Mouse (Mus musculus): ENCODE results near the gene Cept1.
"Not testable (repeated sequence)": the region's sequence is repeated elsewhere in the genome, so short reads cannot be mapped to it uniquely, and the experiment has no call there.

The Cept1 gene

GRCm38 (mm10) chr3:106547171-106547923, at the start of gene Cept1, which contains the start of gene Dram2:
Cept1 (minus strand) TSS chr3:106547802.
Dram2 (plus strand) TSS chr3:106547798.
- in situ Hi-C loops (cut with MboI): no loop called here

GRCm38 (mm10) chr3:106593631-106594030, 46.0 kb upstream of the Cept1 start:
- in situ Hi-C loops (cut with MboI): not testable (repeated sequence)

GRCm38 (mm10) chr3:106579296-106579695, 31.7 kb upstream of the Cept1 start:
- in situ Hi-C loops (cut with MboI): no loop called here

GRCm38 (mm10) chr3:106573191-106573590, 25.6 kb upstream of the Cept1 start:
- in situ Hi-C loops (cut with MboI): no loop called here

- in situ Hi-C loops (cut with MboI): no loop called here
Measured at GRCm38 (mm10) chr3:106565876-106566275, 18.3 kb upstream of the Cept1 start.

GRCm38 (mm10) chr3:106558271-106558670, 10.7 kb upstream of the Cept1 start:
- in situ Hi-C loops (cut with MboI): no loop called here

GRCm38 (mm10) chr3:106555743-106556250, 8.2 kb upstream of the Cept1 start:
- in situ Hi-C loops (cut with MboI): no loop called here

GRCm38 (mm10) chr3:106553411-106553810, 5.8 kb upstream of the Cept1 start:
- in situ Hi-C loops (cut with MboI): no loop called here

- in situ Hi-C loops (cut with MboI): no loop called here
Measured at GRCm38 (mm10) chr3:106548971-106549370, 1.4 kb upstream of the Cept1 start.

GRCm38 (mm10) chr3:106547924-106548539, 430 bp upstream of the Cept1 start:
- in situ Hi-C loops (cut with MboI): no loop called here

GRCm38 (mm10) chr3:106544721-106545316, 2.8 kb downstream of the Cept1 start:
- in situ Hi-C loops (cut with MboI): no loop called here

- in situ Hi-C loops (cut with MboI): no loop called here
Measured at GRCm38 (mm10) chr3:106533277-106533676, 14.3 kb downstream of the Cept1 start.

- in situ Hi-C loops (cut with MboI): no loop called here
Measured at GRCm38 (mm10) chr3:106528032-106528431, 19.6 kb downstream of the Cept1 start.

GRCm38 (mm10) chr3:106526411-106526810, 21.2 kb downstream of the Cept1 start:
- in situ Hi-C loops (cut with MboI): no loop called here

- in situ Hi-C loops (cut with MboI): no loop called here
Measured at GRCm38 (mm10) chr3:106522730-106523129, 24.9 kb downstream of the Cept1 start.

- in situ Hi-C loops (cut with MboI): no loop called here
Measured at GRCm38 (mm10) chr3:106515016-106515415, 32.6 kb downstream of the Cept1 start.

GRCm38 (mm10) chr3:106510669-106511068, 36.9 kb downstream of the Cept1 start:
- in situ Hi-C loops (cut with MboI): no loop called here

GRCm38 (mm10) chr3:106502892-106503291, 44.7 kb downstream of the Cept1 start:
- in situ Hi-C loops (cut with MboI): loop anchor here (5.0 kb wide), 1 partner anchor 34 kb away; no protein-coding TSS in a partner anchor

- in situ Hi-C loops (cut with MboI): loop anchor here (5.0 kb wide), 1 partner anchor 37 kb away; no protein-coding TSS in a partner anchor
Measured at GRCm38 (mm10) chr3:106500510-106500909, 47.1 kb downstream of the Cept1 start.

GRCm38 (mm10) chr3:106496996-106497395, 50.6 kb downstream of the Cept1 start:
- in situ Hi-C loops (cut with MboI): no loop called here

- in situ Hi-C loops (cut with MboI): no loop called here
Measured at GRCm38 (mm10) chr3:106496045-106496721, 51.4 kb downstream of the Cept1 start.

Data from mature B cell (primary cell).